ENCODE assay signal across 26 mouse cellular contexts in genomic region chr2:168070425-168070824, GRCm38 (mm10). TPM values are rescaled to one million over a fixed set of nuclear protein-coding genes. Genes with fewer than 3 reads are reported as not detected.
A peak's percentile ranks its signal among the peaks of the same experiment; 100 is the strongest.
DNase-seq lines count a peak whose midpoint lies in the region; ATAC-seq and TF ChIP-seq lines count a peak whose summit lies in the region.
"Had no signal": no experiment of that assay in that cellular context is flagged by ENCODE, and none has a peak within 500 bp of the region (broad histone marks: within the 10 kb centered on the region; RNA-seq: fewer than 3 reads in every experiment).

No protein-coding gene starts in this region.

- DNase-seq in gastrocnemius, adult 18-20 months (ENCODE audit: low spot score) = peak; percentile 54
- DNase-seq in gastrocnemius, postnatal 10 days = no peak
- DNase-seq in heart, embryonic 10.5 days (ENCODE audit: low spot score) = no peak
- no peak for DNase-seq in heart, adult 8-10 months (ENCODE audit: low spot score)
- DNase-seq in heart, postnatal 0 days (ENCODE audit: low spot score) = no peak
- no peak for DNase-seq in ovary, postnatal 14 days (ENCODE audit: low spot score)
- DNase-seq: adrenal gland, postnatal 10 days; cerebellum, adult 9-10 months; cerebellum, postnatal 36 days; gastrocnemius, postnatal 36 days; kidney, adult 8-10 months; kidney, postnatal 14 days; layer of hippocampus, adult 9-11 months; right cerebral cortex, adult 18-20 months; thymus, adult 2 months; thymus, postnatal 36 days had no signal

- peak overlapping the region; percentile 72 for H3K27ac ChIP-seq in heart, embryonic 10.5 days
- 0 out of 2 replicates have a peak overlapping the region, but pooled peaks have one; percentile 29 for H3K27ac ChIP-seq in kidney, embryonic 16.5 days (ENCODE audit: low read length)
- no peak overlapping the region for H3K27ac ChIP-seq in kidney, embryonic 15.5 days
- peak overlapping the region; percentile 40 for H3K27ac ChIP-seq in heart, postnatal 0 days (ENCODE audit: low read depth)
- H3K27ac ChIP-seq: forebrain, embryonic 15.5 days; hindbrain, embryonic 13.5 days; liver, embryonic 15.5 days; lung, embryonic 15.5 days; midbrain, embryonic 10.5 days; midbrain, embryonic 15.5 days had no signal

- no peaks in the 10 kb centered on the region for H3K36me3 ChIP-seq in heart, embryonic 10.5 days
- H3K36me3 ChIP-seq in kidney, embryonic 16.5 days (ENCODE audit: insufficient read depth, low read length) = no peaks in the 10 kb centered on the region
- no peaks in the 10 kb centered on the region for H3K36me3 ChIP-seq in kidney, embryonic 15.5 days
- no peaks in the 10 kb centered on the region for H3K36me3 ChIP-seq in heart, postnatal 0 days (replicated peaks; ENCODE audit: control insufficient read depth, insufficient read depth, low read length)
- H3K36me3 ChIP-seq: forebrain, embryonic 15.5 days; G1E; hindbrain, embryonic 13.5 days; liver, embryonic 15.5 days; lung, embryonic 15.5 days; midbrain, embryonic 10.5 days; midbrain, embryonic 15.5 days had no signal

- TF ChIP-seq EP300 in heart, postnatal 0 days (IDR thresholded peaks at IDR 0.05; ENCODE audit: low read depth) = no peak

- peaks cover 55% of the 10 kb centered on the region for H3K4me1 ChIP-seq in heart, embryonic 10.5 days
- H3K4me1 ChIP-seq in kidney, embryonic 16.5 days (ENCODE audit: insufficient read depth, low read length) = peaks cover 44% of the 10 kb centered on the region
- peaks cover 47% of the 10 kb centered on the region for H3K4me1 ChIP-seq in kidney, embryonic 15.5 days
- H3K4me1 ChIP-seq in heart, postnatal 0 days (ENCODE audit: control insufficient read depth, insufficient read depth) = peaks cover 8% of the 10 kb centered on the region; the same call in 1 of the 2 replicates

- WGBS in heart, embryonic 10.5 days = 25% methylated on average over 5 of the region's 5 CpGs
- 61% methylated on average over 5 of the region's 5 CpGs for WGBS in kidney, embryonic 16.5 days
- WGBS in kidney, embryonic 15.5 days = 53% methylated on average over 5 of the region's 5 CpGs
- 33% methylated on average over 5 of the region's 5 CpGs for WGBS in heart, postnatal 0 days

- TF ChIP-seq CTCF in heart, postnatal 0 days (IDR thresholded peaks at IDR 0.05; ENCODE audit: low read depth) = no peak

- H3K4me3 ChIP-seq in heart, embryonic 10.5 days = no peak overlapping the region
- H3K4me3 ChIP-seq in kidney, embryonic 16.5 days (ENCODE audit: low read length) = no peak overlapping the region
- H3K4me3 ChIP-seq in kidney, embryonic 15.5 days (replicated peaks) = no peak overlapping the region
- no peak overlapping the region for H3K4me3 ChIP-seq in heart, postnatal 0 days (ENCODE audit: low read depth, low read length)
- H3K4me3 ChIP-seq: forebrain, embryonic 15.5 days; hindbrain, embryonic 13.5 days; liver, embryonic 15.5 days; lung, embryonic 15.5 days; midbrain, embryonic 10.5 days; midbrain, embryonic 15.5 days had no signal

- H3K27me3 ChIP-seq in heart, embryonic 10.5 days (ENCODE audit: insufficient read depth, poor library complexity, severe bottlenecking) = no peaks in the 10 kb centered on the region
- no peaks in the 10 kb centered on the region for H3K27me3 ChIP-seq in kidney, embryonic 16.5 days (ENCODE audit: insufficient read depth, low read length)
- no peaks in the 10 kb centered on the region for H3K27me3 ChIP-seq in kidney, embryonic 15.5 days
- no peaks in the 10 kb centered on the region for H3K27me3 ChIP-seq in heart, postnatal 0 days (ENCODE audit: control insufficient read depth, insufficient read depth, low read length)
- H3K27me3 ChIP-seq: forebrain, embryonic 15.5 days; liver, embryonic 15.5 days; lung, embryonic 15.5 days; midbrain, embryonic 15.5 days had no signal

- no peak overlapping the region for H3K9ac ChIP-seq in kidney, embryonic 16.5 days (replicated peaks; ENCODE audit: low read length)
- H3K9ac ChIP-seq in kidney, embryonic 15.5 days = no peak overlapping the region
- H3K9ac ChIP-seq in heart, postnatal 0 days (replicated peaks; ENCODE audit: low read depth, low read length) = no peak overlapping the region
- H3K9ac ChIP-seq: forebrain, embryonic 15.5 days; hindbrain, embryonic 13.5 days; liver, embryonic 15.5 days; lung, embryonic 15.5 days; midbrain, embryonic 15.5 days had no signal

- no peak overlapping the region for H3K4me2 ChIP-seq in kidney, embryonic 16.5 days (replicated peaks; ENCODE audit: low read depth, low read length)
- no peak overlapping the region for H3K4me2 ChIP-seq in kidney, embryonic 15.5 days
- H3K4me2 ChIP-seq in heart, postnatal 0 days (ENCODE audit: low read depth, low read length) = no peak overlapping the region
- H3K4me2 ChIP-seq: forebrain, embryonic 15.5 days; hindbrain, embryonic 13.5 days; liver, embryonic 15.5 days; lung, embryonic 15.5 days; midbrain, embryonic 15.5 days had no signal

- H3K9me3 ChIP-seq in heart, embryonic 10.5 days = no peaks in the 10 kb centered on the region
- no peaks in the 10 kb centered on the region for H3K9me3 ChIP-seq in kidney, embryonic 16.5 days (ENCODE audit: low read length)
- H3K9me3 ChIP-seq in kidney, embryonic 15.5 days (replicated peaks) = no peaks in the 10 kb centered on the region
- H3K9me3 ChIP-seq in heart, postnatal 0 days (replicated peaks; ENCODE audit: control insufficient read depth, low read length) = no peaks in the 10 kb centered on the region
- H3K9me3 ChIP-seq: forebrain, embryonic 15.5 days; G1E; hindbrain, embryonic 13.5 days; liver, embryonic 15.5 days; lung, embryonic 15.5 days; midbrain, embryonic 10.5 days; midbrain, embryonic 15.5 days had no signal

- no peak for ATAC-seq in kidney, embryonic 16.5 days (ENCODE audit: low FRiP score, low TSS enrichment)
- ATAC-seq in kidney, embryonic 15.5 days (replicated peaks; ENCODE audit: low FRiP score) = no peak
- ATAC-seq in heart, postnatal 0 days (ENCODE audit: insufficient read depth, low read depth) = peak; percentile 12; the same call in 1 of the 2 replicates
- ATAC-seq: forebrain, embryonic 15.5 days; intestine, embryonic 16.5 days; midbrain, embryonic 15.5 days had no signal

RNA-seq across cellular contexts. Expression of gene Pard6b, which starts 10.4 kb away (rescaled TPM):
- total RNA-seq in gastrocnemius, adult 18-20 months (2021) = 1 to 10 TPM; 1.0 to 2.4 TPM
- under 1 TPM; 0.85 to 0.93 TPM for total RNA-seq in gastrocnemius, postnatal 10 days (2021)
- polyA plus RNA-seq in heart, embryonic 10.5 days (2016; fragmentation: Nextera tagmentation; extraction: Ambion mirVana) = 12.2 and 15.0 TPM in 2 replicates
- total RNA-seq in heart, adult 8-10 months (2022) = 1 to 10 TPM; 2.3 to 2.9 (median 2.5) TPM
- polyA plus RNA-seq in kidney, embryonic 16.5 days (2015; fragmentation: Nextera tagmentation; extraction: Ambion mirVana) = 20.0 and 23.9 TPM in 2 replicates
- polyA plus RNA-seq in kidney, embryonic 15.5 days (2015; fragmentation: Nextera tagmentation; extraction: Ambion mirVana) = 19.0 and 20.4 TPM in 2 replicates
- total RNA-seq in heart, postnatal 0 days (2014; rRNA removed; ENCODE audit: low replicate concordance) = 4.4 and 6.5 TPM in 2 replicates
- 3.3 and 3.5 TPM in 2 replicates for polyA plus RNA-seq in heart, postnatal 0 days (2015; fragmentation: Nextera tagmentation; extraction: Ambion mirVana)
